8 mouse cellular contexts compared by ENCODE assay signal in genomic region chr15:52506930-52507329, GRCm38 (mm10).
DNase-seq lines count a peak whose midpoint lies in the region; ATAC-seq and TF ChIP-seq lines count a peak whose summit lies in the region.

No protein-coding gene starts in this region.

- no peak for ATAC-seq in hindbrain, embryonic 14.5 days (ENCODE audit: low FRiP score)
- no peak for ATAC-seq in hindbrain, embryonic 12.5 days (ENCODE audit: low FRiP score)

- 3% methylated on average over 7 of the region's 7 CpGs for WGBS in hindbrain, embryonic 14.5 days
- 3% methylated on average over 7 of the region's 7 CpGs for WGBS in hindbrain, embryonic 12.5 days
- WGBS in cerebellum, adult 2 months, result 8% methylated on average over 7 of the region's 7 CpGs

- H3K9me3 ChIP-seq in hindbrain, embryonic 14.5 days (ENCODE audit: control insufficient read depth, low read length), result no peaks in the 10 kb centered on the region
- no peaks in the 10 kb centered on the region for H3K9me3 ChIP-seq in hindbrain, embryonic 12.5 days (replicated peaks)

- H3K4me1 ChIP-seq in hindbrain, embryonic 14.5 days (replicated peaks; ENCODE audit: control insufficient read depth, insufficient read depth, low read length), result no peaks in the 10 kb centered on the region
- H3K4me1 ChIP-seq in hindbrain, embryonic 12.5 days, result no peaks in the 10 kb centered on the region
- H3K4me1 ChIP-seq in cerebellum, adult 2 months (ENCODE audit: control insufficient read depth, insufficient read depth, low read length), result no peaks in the 10 kb centered on the region

- peak; percentile 82 for DNase-seq in hindbrain, embryonic 14.5 days (ENCODE audit: low spot score)
- DNase-seq in 416B (ENCODE audit: low read depth), result peak; percentile 55
- DNase-seq in Muller cell, postnatal 12 days (ENCODE audit: inconsistent ontology term), result peak; percentile 29
- peak; percentile 44 to 52 for DNase-seq in cerebellum, adult 2 months
- DNase-seq in gastrocnemius, postnatal 14 days, result peak; percentile 46
- peak; percentile 24 for DNase-seq in lung, postnatal 36 days
- DNase-seq in thymus, postnatal 14 days, result peak; percentile 42

- no peaks in the 10 kb centered on the region for H3K27me3 ChIP-seq in hindbrain, embryonic 14.5 days (ENCODE audit: control insufficient read depth, insufficient read depth, low read length)
- H3K27me3 ChIP-seq in hindbrain, embryonic 12.5 days, result no peaks in the 10 kb centered on the region
- no peaks in the 10 kb centered on the region for H3K27me3 ChIP-seq in cerebellum, adult 2 months (ENCODE audit: control insufficient read depth, insufficient read depth, low read length)

- no peak for TF ChIP-seq POLR2A in cerebellum, adult 2 months (IDR thresholded peaks at IDR 0.05; ENCODE audit: borderline replicate concordance, insufficient read depth, low read length)

- H3K4me2 ChIP-seq in hindbrain, embryonic 14.5 days (replicated peaks), result no peak overlapping the region
- H3K4me2 ChIP-seq in hindbrain, embryonic 12.5 days (replicated peaks), result no peak overlapping the region

- no peak overlapping the region for H3K4me3 ChIP-seq in hindbrain, embryonic 14.5 days (replicated peaks; ENCODE audit: low read length)
- H3K4me3 ChIP-seq in hindbrain, embryonic 12.5 days, result no peak overlapping the region
- H3K4me3 ChIP-seq in cerebellum, adult 2 months (replicated peaks; ENCODE audit: insufficient read depth, low read depth, low read length), result no peak overlapping the region

- no peaks in the 10 kb centered on the region for H3K36me3 ChIP-seq in hindbrain, embryonic 14.5 days (replicated peaks; ENCODE audit: control insufficient read depth, insufficient read depth)
- H3K36me3 ChIP-seq in hindbrain, embryonic 12.5 days, result no peaks in the 10 kb centered on the region

- peak; percentile 71 for TF ChIP-seq CTCF in cerebellum, adult 2 months (IDR thresholded peaks at IDR 0.05; ENCODE audit: borderline replicate concordance, insufficient read depth, low read depth, low read length)

- H3K27ac ChIP-seq in hindbrain, embryonic 14.5 days, result no peak overlapping the region
- no peak overlapping the region for H3K27ac ChIP-seq in hindbrain, embryonic 12.5 days
- H3K27ac ChIP-seq in cerebellum, adult 2 months (ENCODE audit: insufficient read depth, low read length), result no peak overlapping the region

- H3K9ac ChIP-seq in hindbrain, embryonic 14.5 days, result no peak overlapping the region
- H3K9ac ChIP-seq in hindbrain, embryonic 12.5 days, result no peak overlapping the region

- intact Hi-C loops in gastrocnemius, postnatal 14 days (cut with DNase I; ENCODE audit: low total_unique reads), result loop anchor here (5.0 kb wide), 2 partner anchors 845 to 1180 kb away; no protein-coding TSS in a partner anchor

Comparison
In these comparisons a context has a peak if more than half of its experiments do, and no peak if none do; other contexts are left out.
1. DNase-seq: peak in every context shown above with its lines; median percentile 82 in hindbrain, embryonic 14.5 days; 55 in 416B; 48 in cerebellum, adult 2 months; 46 in gastrocnemius, postnatal 14 days; 42 in thymus, postnatal 14 days; 29 in Muller cell, postnatal 12 days; 24 in lung, postnatal 36 days.